Mouse (Mus musculus) hindbrain, embryonic 10.5 days (tissue): ENCODE data around the gene Saa2. TPM values are rescaled to one million over a fixed set of nuclear protein-coding genes. Genes with fewer than 3 reads are reported as not detected.

Experiments used
- DNase-seq: peaks from one replicate; pipeline ENCODE4 v3.0.0-alpha.2; 2017; ENCODE audit warnings: low spot score
- H3K27ac ChIP-seq: fragments of 300-500 bp; sonication (generic); 2 replicates; pipeline ENCODE4 v1.5.1; 2016; ENCODE audit warnings: mild to moderate bottlenecking, moderate library complexity
- H3K27me3 ChIP-seq: fragments of 300-500 bp; sonication (generic); 2 replicates; pipeline ENCODE4 v1.6.1; 2016; ENCODE audit warnings: mild to moderate bottlenecking; ENCODE audit not compliant: poor library complexity, insufficient read depth, severe bottlenecking
- H3K36me3 ChIP-seq: fragments of 300-500 bp; sonication (generic); 2 replicates; pipeline ENCODE4 v1.6.1; 2016; ENCODE audit warnings: mild to moderate bottlenecking, moderate library complexity
- H3K4me1 ChIP-seq: fragments of 300-500 bp; sonication (generic); replicated peaks from 2 replicates; pipeline ENCODE4 v1.6.1; 2016; ENCODE audit warnings: mild to moderate bottlenecking
- H3K4me3 ChIP-seq: fragments of 300-500 bp; sonication (generic); 2 replicates; pipeline ENCODE4 v1.5.1; 2016; ENCODE audit warnings: mild to moderate bottlenecking, moderate library complexity
- H3K9me3 ChIP-seq: fragments of 300-500 bp; sonication (generic); 2 replicates; pipeline ENCODE4 v1.6.1; 2016; ENCODE audit warnings: mild to moderate bottlenecking, moderate library complexity
- WGBS: fragments of 180-500 bp; shearing (Covaris S2); methylation state at CpG from one replicate; pipeline ENCODE4 v1.1.7; 2016; 5-methylcytosine and 5-hydroxymethylcytosine counted together
- polyA plus RNA-seq: library from polyadenylated mRNA; unstranded; fragments of >200 nt; fragmentation: Nextera tagmentation; extraction: Ambion mirVana; gene quantifications from 2 replicates; pipeline ENCODE4 v1.2.1, GENCODE M21; 2016

Gene Saa2
- polyA plus RNA-seq, 1 experiment from 2014 or later, result 0.58 TPM

- Histone ChIP-seq H3K27ac (no peak overlapping the region), H3K4me1 (no peaks in the 10 kb centered on the region), H3K27me3 (no peaks in the 10 kb centered on the region), H3K9me3 (no peaks in the 10 kb centered on the region), H3K4me3 (no peak overlapping the region), H3K36me3 (peaks cover 92% of the 10 kb centered on the region)
- DNase-seq, result peak; percentile 68
- WGBS, result 64% methylated on average over 4 of the region's 4 CpGs
Measured at GRCm38 (mm10) chr7:46770706-46771105, 19.1 kb downstream of the Saa2 start.

DNA sequence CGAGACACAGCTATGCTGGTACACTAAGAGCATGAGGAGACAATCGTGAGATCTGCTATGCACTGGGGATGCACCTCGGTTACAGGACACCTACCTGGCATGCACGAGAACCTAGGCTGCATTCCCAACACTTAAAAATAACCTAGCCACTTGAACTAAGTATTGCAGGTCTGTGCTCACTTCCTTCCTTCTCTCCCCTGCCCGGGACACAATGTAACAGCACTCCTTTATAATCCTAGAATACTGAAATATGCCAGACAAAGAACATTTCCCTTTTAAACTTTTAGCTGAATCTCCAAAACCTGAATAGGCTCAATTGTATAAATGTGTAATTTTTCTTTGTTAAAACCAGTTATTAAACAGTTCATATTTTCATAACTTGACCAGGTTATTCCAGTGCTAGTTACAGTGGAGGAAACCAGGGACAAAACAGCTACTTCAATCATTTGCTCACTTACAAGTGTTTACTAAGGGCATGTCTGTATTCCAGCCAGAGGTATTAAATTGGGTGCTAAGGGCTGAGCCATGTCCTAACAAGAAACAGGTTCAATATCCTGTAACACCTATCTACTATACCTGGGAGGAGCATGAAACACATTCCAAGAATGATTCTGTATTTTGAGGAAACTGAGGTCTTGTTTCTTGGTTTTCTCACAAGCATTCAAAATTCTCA is 37.7 kb downstream of the Saa2 start:
- 89% methylated on average over 5 of the region's 5 CpGs for WGBS
- no peak for DNase-seq
- Histone ChIP-seq H3K27me3 (no peaks in the 10 kb centered on the region), H3K9me3 (no peaks in the 10 kb centered on the region), H3K4me3 (no peak overlapping the region), H3K36me3 (peaks cover 62% of the 10 kb centered on the region), H3K4me1 (peaks cover 5% of the 10 kb centered on the region), H3K27ac (no peak overlapping the region)

- H3K4me1 ChIP-seq, result peaks cover 27% of the 10 kb centered on the region
- WGBS, result 88% methylated on average over 4 of the region's 4 CpGs
- no peak for DNase-seq
- H3K4me3 ChIP-seq, result no peak overlapping the region
- H3K27ac ChIP-seq, result no peak overlapping the region
- H3K36me3 ChIP-seq, result peaks cover 30% of the 10 kb centered on the region
- H3K9me3 ChIP-seq, result no peaks in the 10 kb centered on the region
- no peaks in the 10 kb centered on the region for H3K27me3 ChIP-seq
Measured at GRCm38 (mm10) chr7:46793871-46794270, 42.3 kb downstream of the Saa2 start.

GRCm38 (mm10) chr7:46795287-46796205 is 44.0 kb downstream of the Saa2 start, which contains the start of the genes Hps5 and Gtf2h1:
Gene Hps5 (minus strand): TSS chr7:46796064.
Gene Gtf2h1 (plus strand): TSS chr7:46796103.
- Histone ChIP-seq H3K27me3 (no peaks in the 10 kb centered on the region), H3K4me1 (peaks cover 27% of the 10 kb centered on the region), H3K9me3 (no peaks in the 10 kb centered on the region), H3K4me3 (peak within 1 kb of the TSS; percentile 77), H3K36me3 (peaks cover 29% of the 10 kb centered on the region), H3K27ac (peak within 1 kb of the TSS; percentile 100)
- peak; percentile 97 for DNase-seq
- WGBS, result under 1% methylated on average over 75 of the region's 75 CpGs

- DNase-seq, result no peak
- Histone ChIP-seq H3K4me3 (peak overlapping the region; percentile 77), H3K9me3 (no peaks in the 10 kb centered on the region), H3K4me1 (peaks cover 27% of the 10 kb centered on the region), H3K27me3 (no peaks in the 10 kb centered on the region), H3K36me3 (peaks cover 31% of the 10 kb centered on the region), H3K27ac (peak overlapping the region; percentile 100)
- under 1% methylated on average over 31 of the region's 31 CpGs for WGBS
Measured at GRCm38 (mm10) chr7:46796206-46796679, 44.7 kb downstream of the Saa2 start.

- Histone ChIP-seq H3K4me3 (peak overlapping the region; percentile 77), H3K27me3 (no peaks in the 10 kb centered on the region), H3K4me1 (peaks cover 27% of the 10 kb centered on the region), H3K9me3 (no peaks in the 10 kb centered on the region), H3K36me3 (peaks cover 37% of the 10 kb centered on the region), H3K27ac (no peak overlapping the region)
- WGBS, result 63% methylated on average over 6 of the region's 6 CpGs
- DNase-seq, result no peak
Measured at GRCm38 (mm10) chr7:46796779-46797178, 45.2 kb downstream of the Saa2 start.

Other genes starting within 250 kb of the Saa2 start
- 16.2 and 18.7 TPM in 2 replicates for gene Sergef, start 112.0 kb upstream of the Saa2 start, polyA plus RNA-seq
- gene Tph1, start 79.3 kb upstream of the Saa2 start, polyA plus RNA-seq, result 0.67 and 1.6 TPM in 2 replicates
- gene Saal1, start 41.1 kb upstream of the Saa2 start, polyA plus RNA-seq, result 35.7 and 44.7 TPM in 2 replicates
- gene Saa3, start 36.1 kb upstream of the Saa2 start, polyA plus RNA-seq, result not detected in 2 replicates
- gene Saa4, start 19.2 kb upstream of the Saa2 start, polyA plus RNA-seq, result not detected in 2 replicates
- gene Saa1, start 8.8 kb upstream of the Saa2 start, polyA plus RNA-seq, result 0.21 and 1.3 TPM in 2 replicates
- 20.0 and 21.1 TPM in 2 replicates for gene Hps5, start 44.3 kb downstream of the Saa2 start, polyA plus RNA-seq
- 42.0 and 53.0 TPM in 2 replicates for gene Gtf2h1, start 44.3 kb downstream of the Saa2 start, polyA plus RNA-seq
- gene Ldha, start 89.7 kb downstream of the Saa2 start, polyA plus RNA-seq, result 2,204 and 3,422 TPM in 2 replicates
- gene Ldhc, start 109.4 kb downstream of the Saa2 start, polyA plus RNA-seq, result not detected in 2 replicates
- gene Tsg101, start 168.2 kb downstream of the Saa2 start, polyA plus RNA-seq, result 262 and 315 TPM in 2 replicates
- 9.9 and 12.3 TPM in 2 replicates for gene Uevld, start 206.7 kb downstream of the Saa2 start, polyA plus RNA-seq
- not detected in 2 replicates for gene Gm9999, start 231.8 kb downstream of the Saa2 start, polyA plus RNA-seq